Mouse (Mus musculus) ES-E14 (cell line): Measurements from ENCODE around the gene Phb2. TPM values are rescaled to one million over a fixed set of nuclear protein-coding genes. Genes with fewer than 3 reads are reported as not detected.

Source experiments
- DNase-seq: peaks from one replicate; pipeline ENCODE4 v3.0.0-alpha.2; 2013; ENCODE audit warnings: low read depth, low spot score
- H3K27ac ChIP-seq: 2 replicates; pipeline ENCODE4 v1.5.1; 2012; ENCODE audit warnings: low read depth, mild to moderate bottlenecking, low read length, moderate library complexity, mixed read lengths; ENCODE audit not compliant: poor library complexity, insufficient read depth, severe bottlenecking
- H3K36me3 ChIP-seq: 2 replicates; pipeline ENCODE4 v1.6.1; 2012; ENCODE audit warnings: mild to moderate bottlenecking, low read length, moderate library complexity, mixed read lengths; ENCODE audit not compliant: control insufficient read depth, poor library complexity, insufficient read depth, severe bottlenecking
- H3K4me1 ChIP-seq, 2 experiments: fragments of 150-350 bp in 1 of 2; sonication (generic) in 1 of 2; 2 replicates each; pipeline ENCODE4 v1.6.1; 2012; ENCODE audit warnings: low read length in 2 of 2, mild to moderate bottlenecking in 1 of 2, mixed read lengths in 1 of 2; ENCODE audit not compliant: control insufficient read depth in 2 of 2, insufficient read depth in 2 of 2, poor library complexity in 1 of 2
- H3K4me3 ChIP-seq, 2 experiments: fragments of 150-350 bp in 1 of 2; sonication (generic) in 1 of 2; 2 replicates each; pipeline ENCODE4 v1.5.1; 2012; ENCODE audit warnings: low read length in 2 of 2, low read depth in 1 of 2, mild to moderate bottlenecking in 1 of 2, mixed read lengths in 1 of 2; ENCODE audit not compliant: insufficient read depth in 1 of 2, poor library complexity in 1 of 2, severe bottlenecking in 1 of 2
- H3K9ac ChIP-seq: 2 replicates; pipeline ENCODE4 v1.6.1; 2012; ENCODE audit warnings: low read depth, mild to moderate bottlenecking, low read length, mixed read lengths; ENCODE audit not compliant: poor library complexity, insufficient read depth, severe bottlenecking
- H3K9me3 ChIP-seq: fragments of 150-350 bp; sonication (generic); 2 replicates; pipeline ENCODE4 v1.6.1; 2012; ENCODE audit warnings: low read depth, mild to moderate bottlenecking, low read length; ENCODE audit not compliant: control insufficient read depth, insufficient read depth
- CHD2 ChIP-seq: IDR thresholded peaks from 2 replicates; pipeline ENCODE4 v1.6.1; 2014; ENCODE audit warnings: mild to moderate bottlenecking, low read depth, low read length, inconsistent platforms
- HCFC1 ChIP-seq: IDR thresholded peaks from 2 replicates; pipeline ENCODE4 v1.6.1; 2012; ENCODE audit warnings: low read length, inconsistent platforms, borderline replicate concordance; ENCODE audit not compliant: insufficient read depth
- MAFK ChIP-seq: IDR thresholded peaks from 2 replicates; pipeline ENCODE4 v1.6.1; 2014; ENCODE audit warnings: mild to moderate bottlenecking, low read depth, low read length, inconsistent platforms; ENCODE audit not compliant: insufficient read depth
- ZC3H11A ChIP-seq: IDR thresholded peaks from 2 replicates; pipeline ENCODE4 v1.6.1; 2012; ENCODE audit warnings: low read depth, mild to moderate bottlenecking, inconsistent platforms, low read length, borderline replicate concordance
- ZNF384 ChIP-seq: IDR thresholded peaks from 2 replicates; pipeline ENCODE4 v1.6.1; 2012; ENCODE audit warnings: low read depth, low read length, inconsistent platforms
- in situ Hi-C, 2 experiments: fragments of 600-800 bp; cut with MboI; formaldehyde crosslinking; loops; one replicate each; pipeline ENCODE4 v1.15.1; 2025; ENCODE audit warnings: low sequenced_read_pairs in 2 of 2, inconsistent platforms in 1 of 2; ENCODE audit not compliant: unreplicated experiment in 2 of 2
- total RNA-seq: library from RNA; depleted of rRNA; stranded (reverse); fragments of 300-350 nt; gene quantifications from 2 replicates; pipeline ENCODE4 v1.2.3, GENCODE M21; 2012

Phb2 gene
- total RNA-seq, 1 experiment: 530 TPM

GRCm38 (mm10) chr6:124742839-124743514 is 30.8 kb downstream of the Phb2 start:
- in situ Hi-C loops: no loop called here
- no peak overlapping the region for H3K9ac ChIP-seq
- no peak overlapping the region for H3K4me3 ChIP-seq
- peaks cover 0 to 25% of the 10 kb centered on the region in 2 experiments; a peak in 2 of 4 replicates for H3K4me1 ChIP-seq
- TF ChIP-seq MAFK (no peak), ZNF384 (no peak), HCFC1 (no peak), CHD2 (no peak), ZC3H11A (no peak)
- H3K36me3 ChIP-seq: peaks cover 13% of the 10 kb centered on the region; the same call in 1 of the 2 replicates
- no peaks in the 10 kb centered on the region for H3K9me3 ChIP-seq
- DNase-seq: no peak
- H3K27ac ChIP-seq: no peak overlapping the region

- DNase-seq: no peak
- Histone ChIP-seq H3K4me3 (no peak overlapping the region), H3K9ac (no peak overlapping the region), H3K27ac (no peak overlapping the region), H3K36me3 (peaks cover 13% of the 10 kb centered on the region; the same call in 1 of the 2 replicates), H3K9me3 (no peaks in the 10 kb centered on the region), H3K4me1 (peaks cover 0 to 22% of the 10 kb centered on the region in 2 experiments; a peak in 2 of 4 replicates)
- TF ChIP-seq ZNF384 (no peak), MAFK (no peak), CHD2 (no peak), HCFC1 (no peak), ZC3H11A (no peak)
- in situ Hi-C loops: no loop called here
Observed at GRCm38 (mm10) chr6:124743647-124744046, 31.5 kb downstream of the Phb2 start.

GRCm38 (mm10) chr6:124744755-124745321 is 32.7 kb downstream of the Phb2 start:
- no peak for DNase-seq

GRCm38 (mm10) chr6:124745490-124746295 is 33.6 kb downstream of the Phb2 start:
- Histone ChIP-seq H3K9me3 (no peaks in the 10 kb centered on the region), H3K4me3 (peak overlapping the region; percentile 72 to 76), H3K36me3 (peaks cover 13% of the 10 kb centered on the region; the same call in 1 of the 2 replicates), H3K4me1 (peaks cover 0 to 18% of the 10 kb centered on the region in 2 experiments; a peak in 1 of 4 replicates), H3K9ac (peak overlapping the region; percentile 87), H3K27ac (peak overlapping the region; percentile 61)
- in situ Hi-C loops: no loop called here
- DNase-seq: peak; percentile 90
- TF ChIP-seq CHD2 (peak; percentile 89), ZNF384 (no peak), HCFC1 (peak; percentile 79), MAFK (no peak), ZC3H11A (no peak)

More at GRCm38 (mm10) chr6:124744755-124745321, 32.7 kb downstream of the Phb2 start:
- Histone ChIP-seq H3K9me3 (no peaks in the 10 kb centered on the region), H3K36me3 (peaks cover 13% of the 10 kb centered on the region; the same call in 1 of the 2 replicates), H3K27ac (peak overlapping the region; percentile 30; the same call in 1 of the 2 replicates), H3K4me1 (peaks cover 0 to 19% of the 10 kb centered on the region in 2 experiments; a peak in 2 of 4 replicates), H3K9ac (peak overlapping the region; percentile 86), H3K4me3 (peak overlapping the region; percentile 60 to 62)
- TF ChIP-seq ZNF384 (no peak), ZC3H11A (no peak), MAFK (no peak), CHD2 (no peak)
- in situ Hi-C loops: no loop called here
